Mouse (Mus musculus): ENCODE data around the gene Gnai2. TPM values are rescaled to one million over a fixed set of nuclear protein-coding genes. Genes with fewer than 3 reads are reported as not detected.

The Gnai2 gene
- 10 to 100 TPM; 59.3 to 75.5 TPM for total RNA-seq (2021)
- long read RNA-seq, experiment 1, transcript Gnai2-201 (9 exons, 2,215 nt) = major isoform, 41 of 65 reads
- long read RNA-seq, experiment 1, transcript Gnai2-202 (9 exons, 1,777 nt) = minor isoform, 13 of 65 reads
- long read RNA-seq, experiment 1, transcript Gnai2-206 (2 exons, 595 nt) = minor isoform, 5 of 65 reads
- long read RNA-seq, experiment 1, partial matches to known transcripts = 6 of 65 reads
- long read RNA-seq, experiment 1, other reads (novel, unspliced or antisense) = 0 of 65 reads
- long read RNA-seq, experiment 2, transcript Gnai2-201 (9 exons, 2,215 nt) = major isoform, 40 of 65 reads
- long read RNA-seq, experiment 2, transcript Gnai2-206 (2 exons, 595 nt) = minor isoform, 5 of 65 reads
- long read RNA-seq, experiment 2, transcript Gnai2-202 (9 exons, 1,777 nt) = minor isoform, 11 of 65 reads
- long read RNA-seq, experiment 2, partial matches to known transcripts = 9 of 65 reads
- long read RNA-seq, experiment 2, other reads (novel, unspliced or antisense) = 0 of 65 reads

GRCm38 (mm10) chr9:107635279-107636028, at the start of gene Gnai2:
TSS of gene Gnai2 (minus strand) at chr9:107635367.
- DNase-seq (ENCODE audit: low spot score) = peak; percentile 99

- no peak for DNase-seq (ENCODE audit: low spot score)
These were observed 47.2 kb upstream of the Gnai2 start for GRCm38 (mm10) chr9:107682405-107682804.

DNA sequence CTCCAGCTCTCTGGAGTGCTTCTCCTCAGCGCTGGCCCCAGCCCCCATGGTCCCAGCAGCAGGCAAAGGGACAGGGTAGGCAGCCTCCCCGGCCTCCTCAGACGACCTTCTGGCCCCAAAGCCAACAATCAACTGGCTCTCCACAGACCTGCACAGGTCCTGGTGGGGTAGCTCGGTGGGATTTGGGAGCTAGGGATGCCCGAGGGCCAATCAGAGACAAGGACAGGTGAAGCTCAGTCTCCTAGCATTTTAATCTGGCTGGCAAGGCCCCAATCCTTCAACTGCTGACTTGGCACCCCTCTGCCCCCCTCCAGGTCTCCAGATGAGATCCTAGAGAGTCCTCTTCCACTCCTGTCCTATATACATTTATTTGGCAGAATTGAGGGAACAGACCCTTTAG, 44.3 kb upstream of the Gnai2 start, which contains the start of gene Gnat1:
Gnat1 (minus strand) TSS at position 212 of the 400 bp plus-strand sequence.
- no peak for DNase-seq (ENCODE audit: low spot score)

GRCm38 (mm10) chr9:107678861-107679260, 43.7 kb upstream of the Gnai2 start:
- DNase-seq (ENCODE audit: low spot score) = no peak

GRCm38 (mm10) chr9:107677819-107678526, 42.8 kb upstream of the Gnai2 start:
- DNase-seq (ENCODE audit: low spot score) = peak; percentile 79

DNA sequence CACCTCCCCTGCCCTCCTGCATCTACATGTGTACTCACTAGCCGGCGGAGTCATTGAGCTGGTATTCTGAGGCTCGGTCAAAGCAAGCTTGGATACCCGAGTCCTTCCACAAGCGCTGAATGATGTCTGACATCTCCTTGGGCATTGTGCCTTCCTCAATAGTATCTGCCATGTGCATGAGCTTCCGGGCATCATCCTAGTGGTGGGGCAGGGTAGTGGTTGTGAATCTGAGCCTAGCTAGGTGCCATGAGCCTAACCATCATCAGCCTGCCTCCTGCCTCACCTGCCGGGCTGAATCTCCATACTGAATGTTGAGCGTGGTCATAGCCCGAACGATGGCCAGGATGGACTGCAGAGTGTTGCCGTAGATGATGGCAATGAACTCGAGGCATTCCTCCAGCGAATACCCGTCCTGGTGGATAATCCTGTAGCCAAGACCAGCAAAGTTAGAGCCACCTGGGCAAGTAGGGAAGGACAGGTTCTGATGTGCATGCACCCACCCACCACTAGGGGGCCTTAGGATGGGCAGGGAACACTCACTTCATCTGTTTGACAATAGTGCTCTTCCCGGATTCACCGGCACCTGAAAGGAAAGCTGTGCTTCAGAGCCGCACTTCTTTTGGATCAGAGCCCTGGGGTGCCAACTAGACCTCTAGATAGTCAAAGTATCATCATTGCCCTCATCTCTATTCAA, 42.1 kb upstream of the Gnai2 start:
- peak; percentile 44 for DNase-seq (ENCODE audit: low spot score)

GRCm38 (mm10) chr9:107676302-107676701, 41.1 kb upstream of the Gnai2 start:
- no peak for DNase-seq (ENCODE audit: low spot score)

DNA sequence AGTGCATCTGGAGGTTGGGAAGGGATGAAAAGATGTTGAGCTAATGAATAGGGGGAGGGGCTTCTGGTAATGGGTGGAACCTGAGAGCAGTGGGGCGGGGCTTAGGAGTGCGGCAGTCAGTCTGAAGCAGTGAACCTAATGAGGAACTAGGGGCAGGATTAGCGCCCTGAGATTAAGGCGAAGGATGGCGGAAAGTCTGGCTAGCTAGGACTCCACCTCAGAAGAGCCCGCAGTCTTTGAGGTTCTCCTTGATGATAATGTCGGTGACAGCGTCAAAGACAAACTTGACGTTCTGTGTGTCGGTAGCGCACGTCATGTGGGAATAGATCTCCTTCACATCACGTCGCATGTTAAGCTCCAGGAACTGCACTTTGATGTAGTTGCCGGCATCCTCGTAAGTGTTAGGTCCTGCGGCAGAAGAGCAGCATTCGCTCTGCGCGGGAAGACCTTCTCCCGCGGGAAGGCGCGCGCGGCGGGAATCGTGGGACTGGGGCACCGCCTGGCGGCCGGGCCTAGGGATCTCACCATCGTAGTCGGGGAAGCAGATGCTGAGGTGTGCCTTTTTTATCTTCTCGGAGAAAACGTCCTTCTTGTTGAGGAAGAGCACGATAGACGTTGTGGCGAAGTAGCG, 40.6 kb upstream of the Gnai2 start:
- DNase-seq (ENCODE audit: low spot score) = peak; percentile 72

DNA sequence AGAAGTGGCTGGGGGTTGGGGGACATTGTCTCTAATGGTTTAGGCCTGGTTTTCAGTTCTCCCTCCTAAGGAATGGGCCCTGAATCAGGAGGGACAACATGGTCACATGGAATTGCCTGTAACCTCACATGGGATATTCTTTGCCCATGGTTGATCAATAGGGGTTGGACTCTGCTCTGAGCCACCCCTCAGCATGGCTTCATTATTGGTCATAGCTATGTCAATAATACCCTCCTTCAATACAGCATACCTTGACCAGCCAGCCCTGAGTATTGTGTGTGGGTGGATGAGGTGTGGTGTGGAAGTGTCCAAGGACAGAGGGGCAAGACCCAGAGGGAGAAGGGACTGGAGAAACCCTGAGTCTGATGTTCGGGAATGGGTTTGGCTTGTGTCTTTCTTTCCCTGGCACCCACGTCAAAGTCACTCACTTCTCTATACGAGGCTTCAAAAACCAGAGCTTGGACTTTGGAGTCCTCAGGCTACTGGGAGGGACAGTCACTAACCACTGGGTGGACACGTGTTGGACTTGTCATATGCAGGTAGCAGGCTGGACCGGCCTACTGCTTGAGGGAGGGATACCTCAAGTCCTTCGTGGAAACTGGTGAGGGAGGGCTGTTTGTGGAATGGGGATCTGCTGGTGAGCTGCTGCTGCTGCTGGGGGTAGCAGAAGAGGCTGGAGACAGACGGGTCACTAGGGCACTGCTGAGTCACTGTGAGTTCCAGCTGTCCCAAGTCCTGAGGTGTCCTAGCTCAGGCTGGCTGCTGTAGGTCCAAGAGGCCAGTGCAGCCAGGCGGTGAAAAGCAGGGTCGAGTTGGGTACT, 39.7 kb upstream of the Gnai2 start:
- DNase-seq (ENCODE audit: low spot score) = no peak

DNA sequence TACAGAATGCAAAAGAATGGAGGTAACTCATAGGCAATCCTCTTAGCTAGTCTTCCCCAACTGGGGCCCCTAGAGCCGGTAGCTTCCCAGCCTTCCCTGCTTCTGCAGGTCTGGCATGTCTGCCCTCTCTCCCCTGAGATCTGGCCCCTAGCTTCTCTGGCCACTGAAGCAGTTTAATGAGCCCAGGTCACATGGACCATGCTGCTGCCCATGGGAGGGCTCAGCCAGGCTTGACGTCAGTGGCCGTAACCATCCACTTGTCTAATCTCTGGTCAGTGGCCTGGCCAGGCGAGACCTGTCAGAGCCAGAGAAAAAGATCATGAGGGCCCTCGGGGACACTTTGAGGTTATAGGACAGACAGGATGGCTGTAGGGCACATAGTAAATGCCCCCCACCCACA, 35.1 kb upstream of the Gnai2 start:
- DNase-seq (ENCODE audit: low spot score) = peak; percentile 79

DNA sequence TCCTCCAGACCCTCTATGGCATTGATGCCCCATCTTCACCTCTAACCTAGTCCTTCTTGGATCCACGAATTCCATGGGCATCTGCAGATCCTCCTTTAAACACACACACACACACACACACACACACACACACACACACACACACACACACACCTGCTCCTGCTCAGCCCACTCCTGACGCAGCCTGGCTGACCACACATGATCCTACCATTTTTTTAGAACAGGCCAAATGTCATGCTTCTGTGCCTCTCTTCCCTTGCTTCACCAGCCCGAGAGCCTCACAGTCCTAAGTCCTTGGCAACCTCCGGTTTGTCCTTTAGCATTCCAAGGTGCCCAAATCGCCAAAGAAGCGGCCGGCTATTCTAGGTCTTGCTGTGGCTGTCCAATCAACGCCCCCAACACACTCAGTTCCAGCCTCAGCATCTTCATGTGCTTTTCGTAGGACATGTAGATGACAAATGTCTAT, 34.3 kb upstream of the Gnai2 start, which contains the start of gene Slc38a3:
Slc38a3 (minus strand) TSS at position 51 of the 466 bp plus-strand sequence.
- DNase-seq (ENCODE audit: low spot score) = no peak

DNA sequence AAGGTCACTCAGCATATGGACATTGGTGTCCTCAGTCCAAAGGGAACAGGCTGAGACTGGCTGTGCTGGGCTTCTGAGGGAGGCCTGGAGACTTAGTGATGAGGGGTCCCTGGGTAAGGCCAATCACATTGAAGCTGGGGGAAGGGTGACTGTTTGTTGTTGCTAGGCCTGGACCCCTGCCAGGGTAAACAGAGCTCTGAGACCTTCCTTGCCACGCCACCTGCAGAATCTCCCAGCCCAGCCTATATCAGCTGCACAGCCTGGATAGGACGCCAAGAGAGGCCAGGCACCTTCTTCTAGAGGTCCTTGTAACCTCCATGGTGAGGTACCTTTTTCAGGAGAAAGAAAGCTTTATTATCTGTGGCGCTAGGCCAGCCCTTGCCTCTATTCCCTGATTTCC, 33.7 kb upstream of the Gnai2 start:
- DNase-seq (ENCODE audit: low spot score) = no peak

- DNase-seq (ENCODE audit: low spot score) = peak; percentile 50
These were observed 32.8 kb upstream of the Gnai2 start for GRCm38 (mm10) chr9:107668011-107668410.

GRCm38 (mm10) chr9:107667219-107667618, 32.1 kb upstream of the Gnai2 start:
- peak; percentile 61 for DNase-seq (ENCODE audit: low spot score)

- peak; percentile 71 for DNase-seq (ENCODE audit: low spot score)
These were observed 31.6 kb upstream of the Gnai2 start for GRCm38 (mm10) chr9:107666751-107667205.

DNA sequence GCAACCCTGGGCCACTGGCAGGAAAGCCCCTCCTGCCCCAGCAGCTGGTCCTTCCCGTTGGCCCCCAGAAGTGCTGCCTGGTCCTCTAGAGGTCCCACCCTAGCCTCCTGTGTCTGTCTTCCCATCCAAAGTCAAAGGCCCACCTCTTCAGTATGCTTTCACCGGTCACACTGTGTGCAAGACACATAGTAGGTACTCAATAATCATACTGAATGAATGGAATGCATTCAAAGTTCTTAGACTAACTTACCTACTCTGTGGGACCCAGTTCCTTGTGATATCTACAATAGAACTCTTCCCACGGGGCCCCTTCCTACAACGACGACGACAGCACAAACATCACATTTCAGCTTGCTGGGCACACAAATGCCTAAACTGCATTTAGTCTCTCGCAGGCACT, 30.1 kb upstream of the Gnai2 start:
- DNase-seq (ENCODE audit: low spot score) = no peak

DNA sequence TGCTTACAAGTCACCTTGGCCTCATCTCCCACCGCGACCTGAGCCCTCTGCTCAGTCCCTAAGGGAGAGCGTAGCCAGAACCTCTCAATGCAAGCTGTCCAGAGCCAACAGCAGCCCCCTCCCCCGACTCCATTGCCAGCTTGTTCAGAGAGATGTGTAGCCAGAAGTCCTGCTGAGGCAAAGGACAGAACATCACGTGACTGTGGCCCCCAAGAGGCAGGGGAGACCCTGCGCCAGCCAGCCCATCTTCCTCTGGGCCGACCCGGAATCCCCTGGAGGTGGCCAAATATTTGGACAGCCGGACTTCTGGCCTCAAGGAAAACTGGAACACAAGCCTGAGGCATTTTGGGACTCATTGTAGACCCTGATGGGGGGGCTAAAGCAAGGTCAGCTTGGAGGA, 28.4 kb upstream of the Gnai2 start:
- no peak for DNase-seq (ENCODE audit: low spot score)

- no peak for DNase-seq (ENCODE audit: low spot score)
These were observed 27.2 kb upstream of the Gnai2 start for GRCm38 (mm10) chr9:107662342-107662741.

DNA sequence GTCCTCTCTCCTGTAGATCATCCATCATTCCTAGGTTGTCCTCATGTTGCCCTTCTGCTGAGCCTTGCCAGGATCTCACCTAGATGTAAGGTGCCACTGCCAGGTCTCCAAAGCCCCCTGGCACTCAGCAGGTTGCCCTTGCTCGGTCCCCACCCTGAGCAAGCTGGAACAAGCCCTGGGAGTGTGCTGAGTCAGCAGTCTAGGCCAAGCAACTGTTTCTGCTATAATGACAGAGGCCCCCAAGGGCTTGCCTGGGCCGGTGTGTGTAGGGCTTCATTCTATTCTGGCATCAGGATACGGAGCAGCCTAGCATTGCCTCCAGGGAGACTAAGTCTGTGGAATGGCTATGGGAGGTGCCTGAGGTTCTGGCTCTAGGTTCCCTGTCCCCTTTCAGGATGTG, 25.6 kb upstream of the Gnai2 start:
- no peak for DNase-seq (ENCODE audit: low spot score)

Measured in gastrocnemius, adult 18-20 months (tissue).